ENCODE assay signal across 15 mouse cellular contexts in the genomic region with DNA sequence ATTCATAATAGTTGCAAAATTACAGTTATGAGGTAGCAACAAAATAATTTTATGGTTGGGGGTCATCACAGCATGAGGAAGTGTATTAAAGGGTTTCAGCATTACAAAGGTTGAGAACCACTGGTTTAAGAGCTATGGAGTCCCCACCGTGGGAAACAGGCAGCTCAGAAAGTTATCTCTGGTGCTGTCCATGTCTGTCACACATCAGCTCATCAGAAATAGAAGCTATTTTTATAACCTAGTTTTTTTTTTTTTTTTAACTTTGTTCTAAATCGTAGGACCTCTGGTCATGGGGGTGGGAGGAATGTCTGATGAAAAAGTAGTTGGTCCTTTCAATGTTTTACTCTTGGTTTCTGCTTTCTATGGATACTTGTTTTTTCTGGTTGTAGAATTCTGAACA.
"Had no signal": no experiment of that assay in that cellular context is flagged by ENCODE, and none has a peak within 500 bp of the region (broad histone marks: within the 10 kb centered on the region; RNA-seq: fewer than 3 reads in every experiment).

No protein-coding gene starts in this region.

- H3K9me3 ChIP-seq: limb, embryonic 15.5 days; liver, embryonic 12.5 days; megakaryocyte, embryonic 14.5 days; midbrain, embryonic 13.5 days; midbrain, embryonic 15.5 days; neural tube, embryonic 12.5 days; stomach, embryonic 15.5 days had no signal

- ATAC-seq: liver, embryonic 12.5 days; midbrain, embryonic 13.5 days; midbrain, embryonic 15.5 days had no signal

- H3K4me1 ChIP-seq: limb, embryonic 15.5 days; midbrain, embryonic 13.5 days; midbrain, embryonic 15.5 days; neural tube, embryonic 12.5 days; stomach, embryonic 15.5 days had no signal

- H3K27me3 ChIP-seq: limb, embryonic 15.5 days; liver, embryonic 12.5 days; megakaryocyte, embryonic 14.5 days; midbrain, embryonic 13.5 days; midbrain, embryonic 15.5 days; neural tube, embryonic 12.5 days; stomach, embryonic 15.5 days had no signal

- DNase-seq: right cerebral cortex, postnatal 14 days; thymus, adult 2 months; thymus, postnatal 25 days; thymus, postnatal 4 days had no signal

- H3K27ac ChIP-seq: limb, embryonic 15.5 days; liver, embryonic 12.5 days; liver, embryonic 14.5 days; macrophage; midbrain, embryonic 13.5 days; midbrain, embryonic 15.5 days; neural tube, embryonic 12.5 days; stomach, embryonic 15.5 days; stomach, postnatal 0 days had no signal

- H3K36me3 ChIP-seq: neural tube, embryonic 12.5 days; stomach, embryonic 15.5 days had no signal

- H3K4me3 ChIP-seq: limb, embryonic 15.5 days; liver, embryonic 12.5 days; megakaryocyte, embryonic 14.5 days; midbrain, embryonic 13.5 days; midbrain, embryonic 15.5 days; neural tube, embryonic 12.5 days; stomach, embryonic 15.5 days had no signal

- H3K4me2 ChIP-seq: limb, embryonic 15.5 days; liver, embryonic 12.5 days; midbrain, embryonic 11.5 days; midbrain, embryonic 13.5 days; midbrain, embryonic 15.5 days; neural tube, embryonic 12.5 days; stomach, embryonic 15.5 days had no signal

- H3K9ac ChIP-seq: limb, embryonic 15.5 days; liver, embryonic 12.5 days; liver, embryonic 14.5 days; midbrain, embryonic 13.5 days; midbrain, embryonic 15.5 days; neural tube, embryonic 12.5 days; stomach, embryonic 15.5 days had no signal
